Mouse (Mus musculus): ENCODE results near the gene Sema5a. TPM values are rescaled to one million over a fixed set of nuclear protein-coding genes. Genes with fewer than 3 reads are reported as not detected.

The Sema5a gene
- total RNA-seq, 2 experiments from 2014 or later: 9.0 to 15.5 TPM

DNA sequence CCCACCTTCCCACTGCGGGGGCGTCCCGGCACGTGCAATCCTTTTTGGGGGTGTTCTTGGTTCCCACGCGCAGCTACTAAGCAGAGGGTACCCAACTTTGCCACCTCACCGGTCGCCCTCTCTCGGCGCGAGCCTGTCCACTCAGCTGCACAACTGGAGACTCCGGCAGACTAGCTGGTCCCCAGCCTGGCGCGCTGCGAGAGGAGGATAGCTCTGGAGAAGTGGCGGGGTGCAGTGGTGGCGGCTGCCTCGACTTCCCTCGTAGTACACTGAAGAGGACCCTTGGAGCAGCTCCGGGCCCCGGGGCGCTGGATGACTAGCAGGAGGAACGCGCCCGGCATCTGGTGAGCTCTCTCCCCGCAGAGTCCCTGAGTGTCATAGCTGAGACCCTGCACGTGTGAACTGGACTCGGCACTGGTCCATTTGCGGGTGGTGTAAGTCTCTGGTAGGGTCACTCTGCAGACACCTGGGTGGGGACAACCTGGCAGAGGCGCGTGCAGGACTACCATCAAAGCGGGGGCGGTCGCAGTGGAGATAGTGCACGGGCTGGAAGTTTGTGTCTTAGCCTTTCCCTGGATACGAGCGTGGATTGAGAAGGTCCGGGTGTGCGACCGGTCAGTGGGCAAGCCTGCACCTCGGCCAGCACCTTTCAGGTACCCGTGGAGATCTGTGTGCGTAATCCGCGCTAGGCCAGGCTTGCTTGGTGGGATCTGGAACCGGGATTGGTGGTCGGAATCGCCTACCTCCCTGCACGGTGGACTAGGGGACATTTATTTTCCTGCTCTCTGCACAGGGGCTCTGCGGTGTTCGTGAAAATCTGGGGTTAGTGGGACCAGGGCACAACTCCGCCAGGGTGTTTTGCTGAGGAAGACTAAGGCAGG lies 586 bp downstream of the Sema5a start:
- peak; percentile 53 for DNase-seq
- intact Hi-C loops (cut with DNase I; ENCODE audit: low total_unique reads): loop anchor here (5.0 to 10.0 kb wide), 2 partner anchors 192 to 480 kb away; no protein-coding TSS in a partner anchor

- DNase-seq: peak; percentile 85
- intact Hi-C loops (cut with DNase I; ENCODE audit: low total_unique reads): loop anchor here (5.0 to 10.0 kb wide), 2 partner anchors 191 to 479 kb away; no protein-coding TSS in a partner anchor
These were observed 1.4 kb downstream of the Sema5a start for GRCm38 (mm10) chr15:32245837-32246670.

DNA sequence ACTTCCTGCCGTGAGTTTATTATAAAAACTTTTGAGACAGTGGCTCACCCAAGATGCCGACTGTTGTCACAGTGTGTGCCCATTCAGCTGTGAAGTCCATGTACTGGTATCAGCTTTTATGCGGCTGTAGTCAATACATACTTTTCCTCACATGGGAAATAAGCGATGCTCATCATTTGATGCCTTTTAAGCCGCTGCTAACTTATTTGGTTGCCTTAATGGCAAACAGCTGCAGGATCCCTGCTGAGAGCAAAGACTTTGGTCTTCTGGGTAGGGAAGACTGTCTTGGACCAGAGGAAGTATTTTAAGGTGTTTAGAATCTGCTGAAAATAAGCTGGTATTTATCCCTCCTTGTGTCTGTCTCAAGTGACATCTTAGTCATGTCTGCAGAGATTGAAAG lies 2.7 kb downstream of the Sema5a start:
- intact Hi-C loops (cut with DNase I; ENCODE audit: low total_unique reads): loop anchor here (5.0 to 10.0 kb wide), 2 partner anchors 190 to 478 kb away; no protein-coding TSS in a partner anchor
- no peak for DNase-seq

DNA sequence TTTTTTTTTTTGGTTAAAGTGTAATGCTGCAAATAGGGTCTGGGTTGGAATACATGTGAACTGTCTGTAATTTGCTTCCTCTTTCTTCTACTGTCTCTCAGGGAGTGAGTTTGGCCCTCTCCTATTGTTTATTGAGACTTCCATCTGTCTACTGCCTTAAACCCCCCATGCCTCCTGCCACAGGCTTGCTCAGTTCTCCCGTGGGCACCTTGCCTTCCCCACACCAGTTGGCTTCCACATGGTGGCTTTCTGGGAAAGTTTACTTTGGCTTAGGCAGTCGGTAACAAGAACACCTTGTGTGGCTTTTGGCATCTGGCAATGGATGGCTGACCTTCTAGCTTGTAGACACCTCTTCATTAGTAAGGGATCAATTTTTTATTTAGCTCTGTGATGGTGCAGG lies 10.2 kb downstream of the Sema5a start:
- intact Hi-C loops (cut with DNase I; ENCODE audit: low total_unique reads): no loop called here
- no peak for DNase-seq

- DNase-seq: no peak
- intact Hi-C loops (cut with DNase I; ENCODE audit: low total_unique reads): no loop called here
These were observed 12.7 kb downstream of the Sema5a start for GRCm38 (mm10) chr15:32257340-32257739.

DNA sequence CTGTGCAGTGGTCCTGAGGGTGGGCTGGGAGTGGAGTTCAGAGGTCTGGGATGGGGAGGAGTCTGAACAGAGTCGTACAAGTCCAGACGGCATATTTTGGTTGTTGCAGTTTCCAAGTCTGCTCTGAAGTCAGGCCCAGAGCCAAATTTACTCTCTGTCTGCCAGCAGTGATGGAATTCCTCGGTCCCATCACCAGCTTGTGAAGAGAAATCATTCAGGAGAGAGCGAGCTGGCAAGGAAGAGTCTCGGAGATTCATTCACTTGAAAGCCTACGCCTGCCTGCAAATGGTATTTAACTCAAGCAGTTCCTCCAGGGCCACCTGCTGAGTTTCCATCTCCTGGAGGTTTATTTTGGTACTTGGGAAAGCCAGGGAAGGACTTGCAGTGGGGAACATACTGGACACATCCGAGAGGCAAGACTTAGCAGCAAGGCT lies 13.3 kb downstream of the Sema5a start:
- DNase-seq: no peak

GRCm38 (mm10) chr15:32259362-32260096 lies 14.9 kb downstream of the Sema5a start:
- intact Hi-C loops (cut with DNase I; ENCODE audit: low total_unique reads): no loop called here
- no peak for DNase-seq

More for the DNA sequence above, 13.3 kb downstream of the Sema5a start:
- intact Hi-C loops (cut with DNase I; ENCODE audit: low total_unique reads): no loop called here

DNA sequence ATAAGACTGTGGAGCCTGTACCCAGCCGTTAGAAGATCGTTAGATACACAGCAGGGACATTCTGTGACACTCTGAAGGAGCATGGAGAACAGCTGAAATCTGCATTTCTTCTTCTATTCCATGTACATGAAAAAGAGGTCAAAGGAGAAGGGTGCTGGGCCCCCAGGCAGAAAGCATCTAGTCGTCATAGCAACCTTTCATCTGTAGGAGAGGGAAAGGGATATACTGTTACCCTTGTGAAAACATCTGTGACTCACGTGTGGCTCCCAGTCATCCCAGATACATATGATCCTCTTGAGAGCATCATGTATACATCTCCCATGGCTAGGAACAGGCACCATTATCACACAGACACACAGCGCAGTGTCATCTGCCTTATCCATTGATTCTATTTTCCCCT lies 16.3 kb downstream of the Sema5a start:
- DNase-seq: no peak
- intact Hi-C loops (cut with DNase I; ENCODE audit: low total_unique reads): no loop called here

- DNase-seq: no peak
- intact Hi-C loops (cut with DNase I; ENCODE audit: low total_unique reads): no loop called here
These were observed 19.0 kb downstream of the Sema5a start for GRCm38 (mm10) chr15:32263651-32264050.

- DNase-seq: no peak
These were observed 20.3 kb downstream of the Sema5a start for GRCm38 (mm10) chr15:32264822-32265377.

GRCm38 (mm10) chr15:32265378-32265934 lies 20.8 kb downstream of the Sema5a start:
- intact Hi-C loops (cut with DNase I; ENCODE audit: low total_unique reads): no loop called here
- no peak for DNase-seq

More at GRCm38 (mm10) chr15:32264822-32265377, 20.3 kb downstream of the Sema5a start:
- intact Hi-C loops (cut with DNase I; ENCODE audit: low total_unique reads): no loop called here

DNA sequence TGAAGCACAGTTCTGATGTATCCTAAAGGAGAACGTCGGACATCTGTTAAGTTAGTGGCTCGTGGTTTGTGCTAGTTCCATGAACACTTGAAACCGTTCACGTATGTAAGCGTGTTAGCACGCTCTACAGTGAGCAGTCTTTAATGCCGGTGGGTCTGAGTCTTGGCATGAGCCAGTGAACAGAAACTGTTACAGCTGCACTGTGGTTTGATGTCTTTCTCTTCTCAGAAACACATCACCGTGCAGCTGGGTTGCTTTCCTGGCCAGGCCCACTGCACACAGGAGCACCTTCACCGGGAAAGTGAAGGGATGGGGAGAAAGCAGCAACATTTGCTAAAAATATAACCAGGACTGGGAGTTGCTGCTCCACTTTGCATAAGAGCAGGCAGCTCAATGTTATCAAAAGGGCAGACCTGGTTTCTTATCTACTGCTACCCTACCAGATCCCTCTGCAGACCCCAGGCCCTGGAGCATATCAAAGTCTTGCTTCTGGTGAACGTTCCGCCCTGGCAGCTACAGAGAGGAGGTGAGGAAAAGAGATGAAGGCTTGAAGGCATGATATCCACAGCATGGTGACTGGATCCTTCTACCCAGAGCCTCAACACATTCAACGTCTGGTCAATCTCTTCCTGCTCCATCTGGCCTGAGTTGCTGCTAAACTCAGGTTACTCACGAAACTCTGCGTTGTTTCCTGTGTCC lies 21.7 kb downstream of the Sema5a start:
- no peak for DNase-seq
- intact Hi-C loops (cut with DNase I; ENCODE audit: low total_unique reads): no loop called here

- intact Hi-C loops (cut with DNase I; ENCODE audit: low total_unique reads): no loop called here
- DNase-seq: no peak
These were observed 25.5 kb downstream of the Sema5a start for GRCm38 (mm10) chr15:32270106-32270505.

- no peak for DNase-seq
- intact Hi-C loops (cut with DNase I; ENCODE audit: low total_unique reads): no loop called here
These were observed 29.3 kb downstream of the Sema5a start for GRCm38 (mm10) chr15:32273925-32274324.

DNA sequence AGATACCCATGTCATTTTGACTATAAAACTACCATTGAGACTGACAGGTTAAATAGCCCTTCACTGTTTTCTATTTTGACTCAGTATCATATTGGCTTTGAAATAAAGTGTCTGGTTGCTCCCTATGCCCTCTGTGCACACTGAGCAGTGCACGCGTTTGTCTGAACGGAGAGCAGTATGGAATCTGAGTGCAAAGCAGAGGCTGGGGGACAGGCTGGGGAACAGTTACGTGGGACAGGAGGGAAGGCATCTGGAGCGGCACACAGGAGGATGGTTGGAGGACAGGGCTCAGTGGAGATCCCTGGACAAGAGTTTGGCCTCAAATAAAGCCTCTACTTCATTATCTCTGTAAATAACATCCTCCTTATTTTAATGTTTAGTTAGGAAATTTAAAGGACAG lies 30.4 kb downstream of the Sema5a start:
- intact Hi-C loops (cut with DNase I; ENCODE audit: low total_unique reads): no loop called here
- no peak for DNase-seq

DNA sequence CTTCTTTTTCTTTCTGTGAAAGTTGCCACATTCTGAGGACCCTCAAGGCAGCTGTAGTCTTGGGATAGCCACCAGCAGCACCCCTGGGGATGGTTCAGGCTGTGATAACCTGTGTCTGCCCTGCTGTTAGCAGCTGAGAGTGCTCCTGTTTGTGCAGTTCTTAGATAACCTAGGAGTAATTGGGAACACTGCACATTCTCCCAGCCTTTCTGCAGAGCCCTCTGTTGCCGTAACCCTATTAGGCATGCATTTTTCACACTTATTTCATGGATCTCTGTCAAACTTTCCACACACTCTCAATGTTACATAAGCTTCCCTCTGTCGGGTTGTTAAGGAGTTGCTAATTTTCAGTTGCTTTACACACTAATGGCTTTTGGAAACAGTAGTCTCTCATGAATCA lies 34.0 kb downstream of the Sema5a start:
- no peak for DNase-seq
- intact Hi-C loops (cut with DNase I; ENCODE audit: low total_unique reads): no loop called here

- no peak for DNase-seq
- intact Hi-C loops (cut with DNase I; ENCODE audit: low total_unique reads): no loop called here
These were observed 36.8 kb downstream of the Sema5a start for GRCm38 (mm10) chr15:32281374-32281773.

DNA sequence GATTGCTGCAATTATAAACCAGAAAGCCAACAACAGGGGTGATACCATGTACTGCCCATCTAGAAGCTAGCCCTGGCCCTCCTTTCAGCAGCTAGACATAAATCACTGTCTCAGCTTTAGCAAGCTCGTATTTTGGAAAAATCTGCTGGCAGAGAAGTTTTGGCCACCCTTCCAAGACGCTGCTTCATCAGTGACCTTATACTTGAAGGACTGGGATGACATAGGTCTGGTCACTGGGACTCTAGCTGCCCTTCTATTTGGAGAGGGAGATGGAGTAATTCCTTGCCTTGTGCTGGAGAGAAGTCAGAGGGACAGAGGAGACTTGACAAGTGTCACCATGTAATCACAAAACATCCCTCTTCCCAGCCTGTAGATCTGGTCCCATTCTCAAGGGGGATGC lies 40.1 kb downstream of the Sema5a start:
- DNase-seq: no peak

More for the DNA sequence above, 40.1 kb downstream of the Sema5a start:
- intact Hi-C loops (cut with DNase I; ENCODE audit: low total_unique reads): no loop called here

Data from gastrocnemius, postnatal 14 days (tissue).